Mouse (Mus musculus) MEL (cell line): Measurements from ENCODE around the gene Washc4.

ENCODE experiments used
- CTCF ChIP-seq, 3 experiments: IDR thresholded peaks in 2 of 3; conservative IDR thresholded peaks in 1 of 3; 2 replicates each; pipeline ENCODE4 v1.5.1; 2011 to 2012; ENCODE audit warnings: low read length in 3 of 3, low read depth in 2 of 3, mild to moderate bottlenecking in 2 of 3, improper control_type of control experiment in 1 of 3, inconsistent platforms in 1 of 3, mixed read lengths in 1 of 3, moderate library complexity in 1 of 3; ENCODE audit not compliant: control insufficient read depth in 1 of 3, insufficient read depth in 1 of 3, poor library complexity in 1 of 3, severe bottlenecking in 1 of 3
- ELF1 ChIP-seq: IDR thresholded peaks from 2 replicates; pipeline ENCODE4 v1.6.1; 2014; ENCODE audit warnings: low read depth, mild to moderate bottlenecking, inconsistent platforms, low read length, improper control_type of control experiment, moderate library complexity
- ETS1 ChIP-seq: IDR thresholded peaks from 2 replicates; pipeline ENCODE4 v1.6.1; 2012; ENCODE audit warnings: low read depth, mild to moderate bottlenecking, inconsistent platforms, low read length, improper control_type of control experiment, moderate library complexity
- HCFC1 ChIP-seq: IDR thresholded peaks from 2 replicates; pipeline ENCODE4 v1.6.1; 2012; ENCODE audit warnings: low read depth, mild to moderate bottlenecking, inconsistent platforms, low read length, improper control_type of control experiment, moderate library complexity
- KAT2A ChIP-seq: conservative IDR thresholded peaks from 2 replicates; pipeline ENCODE4 v1.6.1; 2012; ENCODE audit warnings: low read depth, low read length, improper control_type of control experiment, inconsistent platforms
- MEF2A ChIP-seq: IDR thresholded peaks from 2 replicates; pipeline ENCODE4 v1.6.1; 2014; ENCODE audit warnings: low read depth, mild to moderate bottlenecking, inconsistent platforms, low read length, improper control_type of control experiment; ENCODE audit not compliant: poor library complexity, insufficient replicate concordance, severe bottlenecking; ENCODE audit errors: extremely low read depth
- NRF1 ChIP-seq: IDR thresholded peaks from 2 replicates; pipeline ENCODE4 v1.6.1; 2014; ENCODE audit warnings: low read depth, mild to moderate bottlenecking, inconsistent platforms, low read length, improper control_type of control experiment, moderate library complexity; ENCODE audit not compliant: poor library complexity, insufficient read depth, severe bottlenecking
- POLR2A ChIP-seq, 2 experiments: IDR thresholded peaks; 2 replicates each; pipeline ENCODE4 v1.6.1; 2011 to 2012; ENCODE audit warnings: low read length in 2 of 2, mild to moderate bottlenecking in 2 of 2, control low read depth in 1 of 2, improper control_type of control experiment in 1 of 2, low read depth in 1 of 2, moderate library complexity in 1 of 2; ENCODE audit not compliant: control insufficient read depth in 1 of 2, insufficient read depth in 1 of 2, poor library complexity in 1 of 2
- SMC3 ChIP-seq: IDR thresholded peaks from 2 replicates; pipeline ENCODE4 v1.6.1; 2011; ENCODE audit warnings: low read depth, low read length, improper control_type of control experiment
- TAL1 ChIP-seq: IDR thresholded peaks from 2 replicates; pipeline ENCODE4 v1.6.1; 2012; ENCODE audit warnings: mild to moderate bottlenecking, inconsistent platforms, low read length, moderate library complexity, mixed read lengths
- UBTF ChIP-seq: IDR thresholded peaks from 2 replicates; pipeline ENCODE4 v1.6.1; 2012; ENCODE audit warnings: low read depth, mild to moderate bottlenecking, inconsistent platforms, low read length, improper control_type of control experiment, moderate library complexity, borderline replicate concordance; ENCODE audit not compliant: insufficient read depth
- USF2 ChIP-seq, 2 experiments: IDR thresholded peaks; 2 replicates each; pipeline ENCODE4 v1.6.1; 2011 to 2012; ENCODE audit warnings: improper control_type of control experiment in 2 of 2, low read length in 2 of 2, borderline replicate concordance in 1 of 2, inconsistent platforms in 1 of 2, low read depth in 1 of 2, mild to moderate bottlenecking in 1 of 2; ENCODE audit not compliant: insufficient read depth in 1 of 2

DNA sequence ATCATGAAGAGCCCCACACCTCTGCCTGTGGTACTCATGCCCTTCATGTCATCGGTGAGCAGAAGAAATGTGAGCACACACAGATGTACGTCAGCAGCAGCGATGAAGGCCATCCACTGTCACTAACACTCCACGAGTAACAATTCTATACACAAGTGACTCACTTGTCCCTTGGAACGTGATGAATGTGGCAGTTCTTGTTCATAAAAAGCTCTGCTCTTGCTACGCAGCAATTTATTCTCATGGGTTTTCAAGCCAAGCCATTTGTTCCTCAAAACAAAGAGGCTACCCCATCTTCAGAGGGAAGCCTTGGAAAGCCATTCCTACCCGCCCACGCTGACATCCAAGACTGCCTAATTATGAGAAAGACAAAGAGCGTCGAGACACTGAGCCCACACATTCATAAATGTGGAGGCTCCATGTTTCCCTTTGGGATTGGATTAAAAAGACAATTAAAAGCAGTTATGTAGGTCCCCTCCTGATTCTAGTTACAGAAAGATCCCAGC, 96.4 kb downstream of the Washc4 start:
- TF ChIP-seq MEF2A (no peak), CTCF (IDR thresholded peaks at IDR 0.05 in 2 of 3, conservative IDR thresholded peaks at IDR 0.05 in 1 of 3; ENCODE audit: control insufficient read depth in 1 of 3, insufficient read depth in 1 of 3, low read depth in 2 of 3, low read length in 3 of 3, poor library complexity in 1 of 3, severe bottlenecking in 1 of 3) (no peak), ETS1 (no peak), USF2 (IDR thresholded peaks at IDR 0.05; ENCODE audit: borderline replicate concordance in 1 of 2, insufficient read depth in 1 of 2, low read depth in 1 of 2, low read length in 2 of 2) (no peak), KAT2A (no peak), POLR2A (IDR thresholded peaks at IDR 0.05; ENCODE audit: control insufficient read depth in 1 of 2, insufficient read depth in 1 of 2, low read depth in 1 of 2, low read length in 2 of 2, poor library complexity in 1 of 2) (no peak), SMC3 (no peak), UBTF (no peak), TAL1 (no peak), HCFC1 (no peak), ELF1 (no peak), NRF1 (no peak)
